Mouse (Mus musculus): ENCODE data around the gene Zfp870. TPM values are rescaled to one million over a fixed set of nuclear protein-coding genes. Genes with fewer than 3 reads are reported as not detected.

The Zfp870 gene
- total RNA-seq, 2 experiments from 2014 or later, result 2.1 to 2.4 TPM

DNA sequence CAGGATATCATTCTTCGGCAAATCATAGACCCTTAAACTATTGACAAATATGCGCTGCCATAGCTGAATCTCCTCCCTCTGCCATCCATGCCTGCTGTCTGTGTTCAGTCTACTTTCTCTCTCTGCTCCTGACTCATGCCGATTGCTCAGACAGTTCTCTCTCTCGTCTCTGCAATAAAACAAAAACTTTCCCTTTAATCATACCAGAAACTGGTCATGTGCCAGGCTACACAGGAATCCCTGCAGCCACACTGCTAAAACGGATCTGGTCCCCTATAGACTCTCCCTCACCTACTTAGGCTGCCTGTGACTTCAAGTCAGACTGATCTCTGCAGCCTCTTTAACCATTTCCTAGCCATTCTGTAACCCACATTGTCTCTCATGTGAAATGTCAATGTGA is 18.7 kb downstream of the Zfp870 start:
- ATAC-seq (ENCODE audit: poor library complexity, severe bottlenecking), result no peak

DNA sequence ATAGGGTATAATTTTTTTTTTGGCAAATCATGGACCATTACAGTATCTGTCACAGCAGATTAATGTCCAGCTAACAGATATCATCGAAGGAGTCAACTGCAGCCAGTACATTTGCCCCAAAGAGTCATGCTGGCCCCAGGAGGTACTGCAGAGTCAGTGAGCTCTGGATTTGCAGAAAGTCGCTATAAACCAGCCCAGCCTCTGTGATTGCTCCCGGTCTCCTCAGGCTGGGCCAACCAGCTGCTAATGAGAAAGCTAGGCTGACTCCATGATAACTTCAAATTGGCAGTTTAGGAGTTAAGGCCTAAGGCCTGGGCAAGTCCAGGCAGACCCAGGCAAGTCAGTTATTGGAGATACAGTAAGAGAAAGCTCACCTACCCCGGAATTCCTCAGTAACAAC is 19.4 kb downstream of the Zfp870 start:
- ATAC-seq (ENCODE audit: poor library complexity, severe bottlenecking), result no peak

DNA sequence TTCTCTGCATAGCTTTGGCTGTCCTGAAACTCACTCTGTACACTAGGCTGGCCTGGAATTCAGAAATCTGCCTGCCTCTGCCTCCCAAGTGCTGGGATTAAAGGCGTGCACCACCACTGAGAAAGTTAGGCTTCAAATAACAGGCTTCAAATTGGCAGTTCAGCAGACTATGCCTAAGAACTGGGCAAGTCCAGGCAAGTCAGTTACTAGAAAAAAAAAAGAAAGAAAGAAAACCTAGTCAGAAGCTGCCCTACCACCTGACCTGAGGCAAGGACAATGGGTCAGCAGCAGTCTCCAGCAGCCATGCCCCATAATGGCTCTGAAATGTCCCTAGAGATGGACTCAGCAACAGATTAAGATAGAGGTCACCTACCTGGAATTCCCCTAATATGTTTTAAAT is 20.0 kb downstream of the Zfp870 start:
- no peak for ATAC-seq (ENCODE audit: poor library complexity, severe bottlenecking)

DNA sequence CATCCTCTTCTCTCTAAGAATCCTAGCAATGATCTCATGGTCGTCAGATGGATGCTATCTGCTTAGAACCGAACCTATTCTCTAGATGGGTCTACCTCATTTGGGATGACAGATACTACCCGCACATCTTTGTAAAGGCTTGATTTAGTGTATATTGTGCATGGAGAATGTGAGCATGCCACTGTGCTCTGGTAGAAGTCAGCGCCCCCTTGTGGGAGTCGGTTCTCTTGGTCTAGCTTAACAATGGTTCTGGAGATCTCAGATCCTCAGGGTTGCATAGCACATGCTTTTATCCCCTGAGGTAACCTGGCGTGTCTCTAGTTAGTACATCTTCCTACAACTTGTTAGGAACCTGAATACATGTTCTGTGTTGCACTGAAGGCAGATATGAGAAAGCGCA is 24.2 kb downstream of the Zfp870 start:
- peak; percentile 56 for ATAC-seq (ENCODE audit: poor library complexity, severe bottlenecking)

DNA sequence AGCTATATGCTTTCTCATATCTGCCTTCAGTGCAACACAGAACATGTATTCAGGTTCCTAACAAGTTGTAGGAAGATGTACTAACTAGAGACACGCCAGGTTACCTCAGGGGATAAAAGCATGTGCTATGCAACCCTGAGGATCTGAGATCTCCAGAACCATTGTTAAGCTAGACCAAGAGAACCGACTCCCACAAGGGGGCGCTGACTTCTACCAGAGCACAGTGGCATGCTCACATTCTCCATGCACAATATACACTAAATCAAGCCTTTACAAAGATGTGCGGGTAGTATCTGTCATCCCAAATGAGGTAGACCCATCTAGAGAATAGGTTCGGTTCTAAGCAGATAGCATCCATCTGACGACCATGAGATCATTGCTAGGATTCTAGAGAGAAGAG is 34.7 kb downstream of the Zfp870 start:
- ATAC-seq (ENCODE audit: poor library complexity, severe bottlenecking), result peak; percentile 49; the same call in 1 of the 2 replicates

DNA sequence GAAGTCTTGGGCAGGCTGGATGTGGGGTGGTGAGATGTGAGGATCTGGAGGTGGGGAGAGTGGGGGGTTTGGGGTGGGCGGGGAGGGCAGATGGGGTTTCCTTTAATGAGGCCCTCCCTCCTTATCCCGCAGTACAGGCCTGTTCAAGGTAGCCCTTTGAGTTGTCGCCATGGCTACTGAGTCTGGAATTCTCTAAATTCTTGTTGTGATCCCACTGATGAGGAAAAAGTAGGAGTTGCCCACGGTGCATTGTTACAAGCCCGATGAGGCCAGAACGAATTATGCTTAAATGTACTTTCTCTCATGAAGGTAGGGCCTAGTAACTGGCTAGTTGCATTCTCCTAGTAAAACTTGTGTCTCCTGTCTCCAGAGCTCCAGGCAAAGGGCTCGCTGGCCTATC is 39.9 kb downstream of the Zfp870 start:
- no peak for ATAC-seq (ENCODE audit: poor library complexity, severe bottlenecking)

DNA sequence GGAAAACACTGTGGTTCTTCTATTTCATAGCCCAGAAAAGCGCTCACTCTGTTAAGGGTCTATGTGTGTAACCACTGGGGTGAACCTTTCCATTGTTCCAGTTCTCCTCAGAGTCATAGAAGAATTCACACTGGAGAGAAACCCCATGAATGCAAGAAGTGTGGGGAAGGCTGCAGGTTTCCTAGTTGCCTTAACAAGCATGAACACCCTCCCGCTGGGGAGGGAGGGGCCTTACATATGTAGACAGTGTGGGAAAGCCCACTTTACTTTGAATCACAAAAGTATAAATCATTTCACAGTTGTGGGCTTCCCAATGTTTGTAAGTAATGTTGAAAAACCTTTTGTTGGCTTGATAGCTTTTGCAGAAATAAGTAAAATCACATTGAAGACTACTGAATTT is 50.1 kb downstream of the Zfp870 start:
- ATAC-seq (ENCODE audit: poor library complexity, severe bottlenecking), result no peak

DNA sequence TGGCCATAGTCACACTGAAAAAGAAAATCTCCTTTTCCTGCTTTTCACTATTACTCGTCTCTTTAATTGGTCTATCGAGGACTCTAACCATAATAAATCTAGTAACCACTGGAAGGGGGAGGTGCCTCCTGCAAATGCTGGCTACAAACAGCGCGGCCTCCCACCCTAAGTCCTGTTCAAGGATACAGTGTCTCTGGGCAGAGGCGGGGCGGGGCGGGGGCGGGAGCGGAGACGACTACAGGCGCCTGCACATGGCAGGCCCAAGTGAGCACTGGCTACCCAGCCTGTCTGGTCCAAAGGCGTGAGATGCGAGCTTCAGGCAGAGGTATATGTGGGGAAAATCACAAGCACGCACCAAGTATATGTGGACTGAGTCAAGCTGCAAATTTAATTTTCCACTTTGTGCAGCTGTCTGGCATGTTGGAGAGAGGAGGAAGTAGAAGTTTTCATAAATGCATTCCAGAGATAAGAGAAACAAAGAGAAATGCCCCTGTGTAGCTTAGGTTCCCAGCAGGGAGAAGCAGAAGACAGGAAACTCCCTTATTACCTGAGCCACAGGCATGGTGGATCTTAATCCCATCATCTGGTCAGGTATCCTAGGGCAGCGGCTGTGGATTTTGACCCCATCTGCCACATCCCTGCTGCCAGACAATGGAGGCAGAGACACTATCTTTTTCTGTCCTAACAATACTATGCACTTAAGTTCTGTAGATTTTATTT is 52.2 kb downstream of the Zfp870 start:
- no peak for ATAC-seq (ENCODE audit: poor library complexity, severe bottlenecking)

DNA sequence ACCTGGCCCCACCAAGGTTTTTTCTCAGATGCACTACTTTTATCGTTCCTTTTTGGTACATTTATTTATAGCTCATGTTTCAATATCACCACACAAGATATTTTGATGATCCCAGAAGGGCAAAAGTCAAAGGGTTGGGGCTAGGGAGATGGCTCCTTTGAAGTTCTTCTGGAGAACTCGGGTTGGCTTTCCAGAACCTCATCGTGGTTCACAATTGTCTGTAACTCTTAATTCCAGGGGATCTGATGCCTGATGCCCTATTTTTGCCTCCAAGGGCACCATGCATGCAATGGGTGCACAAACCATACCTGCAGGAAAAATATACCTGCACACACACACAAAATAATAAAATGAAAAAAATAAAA is 61.0 kb downstream of the Zfp870 start:
- ATAC-seq (ENCODE audit: poor library complexity, severe bottlenecking), result no peak

DNA sequence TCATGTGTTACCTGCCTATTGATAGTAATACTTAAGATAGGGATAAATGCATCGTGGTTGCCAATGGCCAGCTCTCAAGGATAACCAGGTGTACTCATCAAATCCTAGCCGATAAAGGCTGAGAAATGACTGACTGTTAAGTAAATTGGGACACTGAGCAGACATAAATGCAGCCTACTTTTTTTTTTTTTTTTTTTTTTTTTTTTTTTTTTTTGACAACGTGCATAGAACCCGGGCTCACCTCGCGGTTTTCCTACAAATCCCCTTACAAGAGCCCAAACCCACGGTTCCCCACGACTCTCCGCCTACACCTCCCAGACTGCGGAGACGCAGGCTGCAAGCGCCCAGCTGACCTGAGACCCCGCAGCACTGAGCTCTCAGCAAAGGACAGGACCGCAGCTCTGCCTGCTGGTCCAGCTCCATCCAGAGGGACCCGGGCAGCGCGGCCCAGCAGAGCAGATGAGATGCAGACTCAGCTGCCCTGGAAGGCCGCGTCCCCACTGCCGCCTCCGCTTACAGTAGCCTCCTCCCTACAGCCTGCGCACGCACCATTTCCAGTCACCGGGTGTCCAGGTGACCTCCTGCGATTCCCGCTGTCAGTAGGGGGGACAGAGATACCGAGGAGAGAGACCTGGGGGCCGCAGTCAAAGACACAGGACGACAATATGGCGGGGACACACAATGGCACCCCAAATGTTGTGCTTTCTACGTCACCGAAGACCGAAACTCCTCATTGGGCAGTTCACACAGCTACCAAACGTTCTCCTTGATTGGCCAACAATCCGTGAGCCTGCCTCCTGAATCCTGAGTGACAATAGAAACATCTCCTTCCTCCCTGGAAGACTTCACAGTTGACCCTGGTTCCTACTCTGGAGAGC is 61.7 kb downstream of the Zfp870 start, which contains the start of gene Zfp799:
TSS of gene Zfp799 (minus strand) at position 722 of the 878 bp plus-strand sequence.
- peak; percentile 99 for ATAC-seq (ENCODE audit: poor library complexity, severe bottlenecking)

Other genes starting within 250 kb of the Zfp870 start
- gene Cyp4f40, start 232.7 kb downstream of the Zfp870 start, total RNA-seq (2015), result not detected in 2 replicates
- not detected in 2 replicates for gene Cyp4f40, start 232.7 kb downstream of the Zfp870 start, total RNA-seq (2017)
- not detected in 2 replicates for gene Cyp4f15, start 206.0 kb downstream of the Zfp870 start, total RNA-seq (2015)
- not detected in 2 replicates for gene Cyp4f15, start 206.0 kb downstream of the Zfp870 start, total RNA-seq (2017)
- gene Zfp871, start 103.4 kb downstream of the Zfp870 start, total RNA-seq (2015), result 45.8 and 49.6 TPM in 2 replicates
- gene Zfp871, start 103.4 kb downstream of the Zfp870 start, total RNA-seq (2017), result 26.5 and 29.9 TPM in 2 replicates
- not detected in 2 replicates for gene Zfp811, start 81.7 kb downstream of the Zfp870 start, total RNA-seq (2015)
- gene Zfp811, start 81.7 kb downstream of the Zfp870 start, total RNA-seq (2017), result 0.18 TPM in 1 of 2 replicates, not detected in the other
- gene Zfp799, start 61.4 kb downstream of the Zfp870 start, total RNA-seq (2015), result 2.4 and 3.2 TPM in 2 replicates
- 2.6 and 3.3 TPM in 2 replicates for gene Zfp799, start 61.4 kb downstream of the Zfp870 start, total RNA-seq (2017)
- gene Cyp4f14, start 25.7 kb upstream of the Zfp870 start, total RNA-seq (2015), result not detected in 2 replicates
- gene Cyp4f14, start 25.7 kb upstream of the Zfp870 start, total RNA-seq (2017), result not detected in 2 replicates
- gene Cyp4f13, start 55.8 kb upstream of the Zfp870 start, total RNA-seq (2015), result 19.0 and 20.2 TPM in 2 replicates
- 9.2 and 11.7 TPM in 2 replicates for gene Cyp4f13, start 55.8 kb upstream of the Zfp870 start, total RNA-seq (2017)
- gene Zfp472, start 74.2 kb upstream of the Zfp870 start, total RNA-seq (2015), result 16.7 and 20.0 TPM in 2 replicates
- 14.0 and 22.5 TPM in 2 replicates for gene Zfp472, start 74.2 kb upstream of the Zfp870 start, total RNA-seq (2017)
- gene Zfp952, start 101.5 kb upstream of the Zfp870 start, total RNA-seq (2015), result 5.2 and 7.2 TPM in 2 replicates
- gene Zfp952, start 101.5 kb upstream of the Zfp870 start, total RNA-seq (2017), result 6.4 and 8.2 TPM in 2 replicates
- gene Zfp763, start 141.8 kb upstream of the Zfp870 start, total RNA-seq (2015), result 3.8 and 4.0 TPM in 2 replicates
- gene Zfp763, start 141.8 kb upstream of the Zfp870 start, total RNA-seq (2017), result 3.0 and 3.6 TPM in 2 replicates
- not detected in 2 replicates for gene 4921501E09Rik, start 176.4 kb upstream of the Zfp870 start, total RNA-seq (2015)
- not detected in 2 replicates for gene 4921501E09Rik, start 176.4 kb upstream of the Zfp870 start, total RNA-seq (2017)
- 3.8 and 4.0 TPM in 2 replicates for gene Zfp563, start 197.7 kb upstream of the Zfp870 start, total RNA-seq (2015)
- 2.8 and 2.9 TPM in 2 replicates for gene Zfp563, start 197.7 kb upstream of the Zfp870 start, total RNA-seq (2017)
- gene Morc2b, start 248.0 kb upstream of the Zfp870 start, total RNA-seq (2015), result not detected in 2 replicates
- gene Morc2b, start 248.0 kb upstream of the Zfp870 start, total RNA-seq (2017), result not detected in 2 replicates